Mouse (Mus musculus) adrenal gland, postnatal 25 days (tissue): ENCODE results near the gene Atm. TPM values are rescaled to one million over a fixed set of nuclear protein-coding genes. Genes with fewer than 3 reads are reported as not detected.

Experiments
- DNase-seq: peaks from one replicate; pipeline ENCODE4 v3.0.0; 2021; ENCODE audit warnings: mixed read lengths
- microRNA-seq, 2 experiments: library from miRNA; unstranded; fragments of <30 nt; microRNA quantifications; one replicate each; pipeline ENCODE4 v1.2.0; 2021
- total RNA-seq: library from RNA; stranded (reverse); gene quantifications from 2 replicates; pipeline ENCODE4 v1.2.3, GENCODE M21; 2021

The Atm gene
- total RNA-seq, 1 experiment from 2014 or later: 21.1 TPM

DNA sequence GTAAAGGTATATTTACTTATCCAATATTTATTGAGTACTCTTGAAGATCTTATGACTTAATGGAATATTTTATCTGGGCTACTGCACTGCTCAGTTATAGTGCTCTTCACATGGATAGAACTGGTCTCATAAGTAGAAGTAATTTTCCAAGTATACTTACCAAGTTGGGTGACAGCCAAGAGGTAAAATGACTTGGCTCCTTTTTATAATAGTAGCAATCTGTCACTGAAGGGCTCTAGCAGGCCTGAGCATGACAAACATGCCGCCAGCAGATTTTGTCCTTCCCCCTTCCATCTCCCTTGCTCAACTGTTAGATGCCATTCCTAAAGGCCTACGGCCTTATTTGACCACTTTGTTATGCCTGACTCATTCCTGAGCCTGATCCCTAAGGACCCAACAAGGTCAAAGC lies 127.6 kb downstream of the Atm start:
- no peak for DNase-seq

DNA sequence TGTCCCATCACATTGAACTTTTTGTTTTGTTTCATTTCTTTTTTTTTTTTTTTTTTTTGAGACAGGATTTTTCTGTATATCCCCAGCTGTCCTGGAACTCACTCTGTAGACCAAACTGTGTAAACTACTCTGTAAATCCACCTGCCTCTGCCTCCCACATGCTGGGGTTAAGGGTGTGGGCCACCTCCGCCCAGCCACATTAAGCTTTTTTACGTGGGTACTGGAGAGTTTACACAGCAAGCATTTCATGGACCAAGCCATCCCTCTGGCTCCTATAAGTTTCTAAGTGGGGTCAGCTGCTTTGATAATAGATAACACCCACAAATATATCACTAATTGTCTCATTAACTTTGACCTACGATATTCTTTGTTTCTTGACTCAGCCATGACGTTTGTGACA lies 128.0 kb downstream of the Atm start:
- DNase-seq: no peak

DNA sequence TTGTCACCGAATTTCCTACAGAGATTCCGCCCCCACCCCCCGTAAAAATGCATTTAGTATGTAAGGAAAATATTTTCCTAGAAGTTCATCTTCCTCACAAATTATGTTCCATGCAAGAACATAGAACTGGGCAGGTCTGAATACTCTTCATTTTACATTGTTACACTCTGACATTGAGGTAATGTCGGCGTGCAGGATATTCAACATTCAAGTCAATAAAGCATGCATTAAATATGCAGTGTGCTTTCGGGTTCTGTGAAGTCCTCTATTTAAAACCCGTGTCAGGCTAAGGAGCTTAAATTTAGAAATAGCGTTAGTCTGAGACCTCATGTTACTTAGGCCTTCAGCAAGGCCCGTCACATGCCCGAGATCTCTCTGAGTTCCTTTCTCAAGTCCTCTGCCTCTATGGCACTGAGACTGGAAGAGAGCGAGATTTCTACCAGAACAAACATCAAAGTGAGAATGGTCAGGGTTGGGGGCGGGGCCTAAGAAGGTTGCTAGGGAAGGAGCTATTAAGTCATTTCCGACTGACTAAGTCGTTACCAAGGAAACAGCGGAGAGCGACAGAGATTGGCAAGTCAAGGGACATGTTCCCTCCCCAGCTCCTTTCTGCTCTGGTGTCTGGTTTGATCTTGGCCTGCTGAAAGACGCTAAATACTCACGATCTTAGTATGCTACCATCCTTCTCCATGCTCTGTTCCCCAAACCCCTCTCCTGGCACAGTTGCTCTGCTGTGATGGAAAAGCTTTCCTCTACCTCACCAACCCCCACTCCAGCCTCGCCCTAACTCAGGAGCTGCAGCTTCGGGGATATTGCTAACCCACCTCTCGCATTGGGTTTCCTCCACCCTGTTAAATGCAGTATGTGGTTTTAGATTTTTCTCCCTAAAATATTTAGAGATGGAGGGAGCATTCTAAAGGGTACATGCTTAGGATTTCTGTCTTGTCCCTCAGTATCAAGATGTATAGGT lies 131.5 kb downstream of the Atm start:
- DNase-seq: peak; percentile 80

DNA sequence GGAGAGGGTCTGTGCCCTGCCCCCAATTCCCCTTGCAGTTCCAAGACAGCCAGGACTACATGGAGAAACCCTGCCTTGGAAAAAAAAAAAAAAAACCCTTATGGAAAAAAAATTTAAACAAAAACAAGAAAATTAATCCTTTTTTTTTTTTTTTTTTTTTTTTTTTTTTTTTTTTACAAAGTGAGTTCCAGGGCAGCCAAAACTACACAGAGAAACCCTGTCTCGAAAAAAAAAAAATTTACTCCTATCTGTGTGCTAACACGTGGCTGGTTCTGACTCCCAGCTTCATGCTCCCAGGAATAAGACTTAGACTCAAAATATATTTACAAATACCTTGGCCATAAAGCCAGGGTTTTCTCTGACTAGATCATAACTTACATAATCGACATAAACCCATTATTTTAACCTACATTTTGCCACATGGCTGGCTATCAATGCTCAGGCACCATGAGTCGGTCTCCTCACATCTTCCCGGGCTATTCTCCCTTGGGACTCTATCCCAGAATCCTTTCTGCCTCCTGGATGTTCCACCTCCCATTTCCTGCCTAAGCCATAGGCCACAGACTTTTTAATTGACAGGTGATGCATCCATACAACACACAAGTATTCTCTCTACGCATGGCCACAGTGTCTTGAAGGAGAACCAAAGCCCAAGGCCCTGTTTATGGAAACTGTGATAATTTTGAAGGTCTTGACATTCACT lies 132.3 kb downstream of the Atm start:
- DNase-seq: no peak

DNA sequence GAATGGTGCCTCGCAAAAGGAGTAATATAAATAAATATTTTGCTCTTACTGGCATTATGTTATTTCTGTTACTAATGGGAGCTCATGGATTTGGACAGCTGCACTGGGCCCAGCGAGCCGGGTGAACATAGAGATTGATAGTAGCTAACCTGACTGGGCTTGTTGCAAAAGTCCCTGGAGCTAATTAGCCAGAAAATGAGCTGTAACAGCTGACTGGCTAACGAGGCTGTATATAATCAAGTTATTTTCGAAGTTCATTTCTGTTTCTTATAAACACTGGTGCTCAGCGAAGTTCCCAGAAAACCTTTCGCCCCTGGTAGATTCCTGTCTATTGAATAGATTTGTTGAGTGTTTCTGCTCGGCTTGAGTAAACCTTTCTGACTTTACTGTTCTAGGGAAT lies 133.5 kb downstream of the Atm start:
- DNase-seq: no peak

DNA sequence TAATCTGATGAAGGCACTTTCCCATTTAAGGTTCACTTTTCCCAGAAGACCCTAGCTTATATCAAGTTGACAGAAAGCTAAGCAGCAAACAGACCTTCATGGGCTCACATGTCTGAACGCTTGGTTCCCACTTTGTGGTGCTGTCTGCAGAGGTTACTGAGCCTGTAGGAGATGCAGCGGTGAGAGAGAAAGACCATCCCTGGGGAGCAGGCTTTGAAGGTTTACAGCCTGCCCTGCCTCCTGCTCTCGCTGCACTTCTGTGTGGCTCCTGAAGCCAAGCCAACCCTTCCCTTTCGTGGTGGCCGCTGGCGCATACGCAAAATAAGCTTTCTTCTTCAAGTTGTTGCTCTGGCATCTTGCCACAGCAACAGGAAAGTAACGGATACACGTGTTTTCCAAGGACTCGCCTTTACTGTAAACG lies 134.2 kb downstream of the Atm start, which contains the start of gene 4930550C14Rik:
4930550C14Rik (plus strand) TSS at position 35 of the 421 bp plus-strand sequence.
- DNase-seq: peak; percentile 45

DNA sequence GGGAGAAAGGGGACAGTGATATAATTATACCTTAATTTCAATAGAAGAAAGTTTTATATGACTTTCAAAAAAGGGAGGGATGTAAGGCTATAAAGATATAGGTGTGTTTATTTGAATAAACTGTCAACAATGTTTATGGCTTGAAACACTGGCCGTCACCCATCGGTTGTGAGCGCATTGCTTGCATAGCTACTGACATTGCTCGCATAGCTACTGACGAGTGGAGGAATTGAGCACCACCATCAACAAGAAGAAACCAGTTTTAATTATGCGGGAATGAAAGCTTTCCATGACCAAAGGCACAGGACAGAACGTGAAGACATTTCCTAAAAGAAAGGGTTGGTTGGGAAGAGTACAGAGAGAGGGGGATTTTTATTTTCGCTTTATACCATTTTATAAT lies 135.4 kb downstream of the Atm start:
- no peak for DNase-seq

DNA sequence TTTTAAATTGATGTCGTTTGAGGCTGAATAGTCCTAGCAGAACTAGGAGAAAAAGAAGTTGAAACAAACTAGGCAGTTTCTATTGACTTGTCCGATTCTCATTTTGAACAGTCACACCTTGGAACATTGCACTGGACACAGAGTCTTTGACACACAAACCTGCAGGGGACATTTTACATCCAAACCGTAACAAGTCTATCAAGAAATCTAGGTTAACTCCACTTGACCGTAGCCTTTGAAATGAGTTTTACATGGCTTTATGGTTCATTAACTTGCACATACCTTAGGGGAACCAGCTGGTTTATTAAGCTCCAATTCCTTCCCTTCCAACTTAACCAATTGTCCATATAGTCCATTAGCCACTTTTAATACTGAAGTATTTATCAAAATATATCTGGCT lies 135.8 kb downstream of the Atm start:
- DNase-seq: no peak

DNA sequence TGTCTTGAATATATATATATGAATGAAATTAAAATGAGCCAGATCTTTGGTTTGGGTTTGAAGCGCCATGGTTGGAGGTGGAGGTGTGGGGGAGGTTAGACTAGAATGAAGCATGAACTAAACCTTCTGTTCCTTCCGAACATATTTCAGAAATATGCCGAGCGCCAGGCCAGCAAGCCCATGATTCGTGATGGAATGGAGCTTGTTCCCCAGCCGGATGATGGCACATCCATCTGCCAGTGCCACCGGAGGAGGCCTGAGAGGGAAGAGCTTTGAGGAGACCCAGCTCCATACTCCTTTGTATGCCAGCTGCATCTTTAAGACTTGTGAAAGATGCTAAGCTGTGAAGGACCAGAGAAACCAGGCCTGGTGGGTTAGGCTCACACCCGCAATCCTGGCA lies 137.0 kb downstream of the Atm start:
- no peak for DNase-seq

DNA sequence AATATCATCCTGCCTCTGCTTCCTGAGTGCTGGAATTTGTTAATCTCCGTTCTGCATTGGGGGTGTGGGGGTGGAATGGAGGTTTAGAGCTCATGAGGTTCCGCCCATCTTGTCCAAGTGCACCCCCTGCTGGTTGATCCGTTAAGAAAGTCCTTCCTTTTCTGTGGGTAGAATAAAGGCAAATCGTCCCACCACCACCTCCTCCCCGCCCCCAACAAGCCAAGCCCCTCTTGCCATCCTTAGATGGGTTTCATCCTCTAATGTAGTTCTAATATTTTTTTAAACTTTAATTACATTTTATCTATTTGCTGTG lies 138.2 kb downstream of the Atm start:
- DNase-seq: peak; percentile 68

DNA sequence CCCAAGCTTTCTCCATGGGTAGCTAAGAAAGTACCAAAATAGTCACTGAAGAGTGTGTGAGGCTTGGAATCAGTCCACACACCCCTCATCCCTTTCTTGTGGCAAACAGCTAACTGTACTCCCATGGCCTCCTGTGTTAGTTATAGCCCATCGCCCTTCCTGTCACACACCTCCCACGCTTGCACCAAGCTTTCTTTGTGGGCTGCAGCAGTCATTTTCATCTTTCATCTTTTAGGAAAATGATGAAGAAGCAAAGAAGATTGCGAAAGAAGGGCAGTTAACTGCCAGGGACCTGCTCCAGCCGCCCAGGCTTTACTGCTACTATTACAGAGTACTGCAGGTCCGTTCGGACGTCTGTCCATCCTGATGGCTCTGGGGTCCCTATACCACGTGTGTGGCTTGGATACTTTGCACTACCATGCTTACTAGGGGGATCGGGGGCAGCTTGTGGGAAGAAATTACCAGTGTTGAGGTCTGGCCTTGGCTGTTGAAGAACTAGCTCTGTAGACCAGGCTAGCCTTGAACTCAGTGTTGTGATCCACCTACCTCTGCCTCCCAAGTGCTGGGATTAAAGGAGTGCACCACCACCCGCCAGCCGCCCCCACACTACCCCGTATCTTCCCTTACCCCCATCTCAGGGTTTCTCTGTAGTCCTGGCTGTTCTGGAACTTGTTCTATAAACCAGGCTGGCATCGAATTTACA lies 138.7 kb downstream of the Atm start:
- no peak for DNase-seq

DNA sequence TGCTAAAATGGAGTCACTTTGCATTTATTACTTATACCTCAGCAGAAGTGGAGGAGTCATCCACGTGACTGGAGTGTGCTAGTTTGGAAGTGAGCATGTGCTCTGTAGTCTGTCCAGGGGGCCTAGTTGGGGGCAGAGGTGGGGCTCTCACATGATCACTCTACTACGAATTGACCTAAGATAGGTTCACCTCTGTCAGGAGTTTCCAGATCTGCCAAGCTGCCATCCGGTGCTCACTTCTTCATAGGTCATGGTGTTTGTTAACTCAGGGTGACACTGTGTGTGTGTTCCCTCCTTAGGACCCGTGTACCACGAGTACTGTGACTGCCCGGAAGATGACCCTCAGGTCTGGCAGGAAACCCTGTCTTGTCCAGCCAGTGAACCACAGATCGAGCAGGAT lies 146.4 kb downstream of the Atm start:
- DNase-seq: no peak

Small RNA genes lying within 50 kb of the gene (microRNA-seq; reads per million reads assigned to microRNA genes)
- gene Mir130c: 0 reads per million in 2 experiments

Other genes starting within 250 kb of the Atm start
- 0.09 and 0.14 TPM in 2 replicates for gene Exph5, start 235.1 kb downstream of the Atm start, total RNA-seq
- 11.8 and 13.3 TPM in 2 replicates for gene Kdelc2, start 152.7 kb downstream of the Atm start, total RNA-seq
- 1.4 and 2.5 TPM in 2 replicates for gene 4930550C14Rik, start 134.4 kb downstream of the Atm start, total RNA-seq
- 14.5 TPM in 2 replicates for gene Npat, start 307 bp upstream of the Atm start, total RNA-seq
- gene Acat1, start 73.6 kb upstream of the Atm start, total RNA-seq: 135 and 154 TPM in 2 replicates
- gene Cul5, start 133.3 kb upstream of the Atm start, total RNA-seq: 32.2 and 41.6 TPM in 2 replicates
- 0.64 and 1.00 TPM in 2 replicates for gene Rab39, start 169.5 kb upstream of the Atm start, total RNA-seq
- 1.0 TPM in 1 of 2 replicates, not detected in the other for gene Slc35f2, start 234.8 kb upstream of the Atm start, total RNA-seq